Mouse (Mus musculus): ENCODE measurements around the gene Amh. TPM values are rescaled to one million over a fixed set of nuclear protein-coding genes. Genes with fewer than 3 reads are reported as not detected.

The Amh gene
- polyA plus RNA-seq, 2 experiments, result 0.08 to 0.31 TPM

- TF ChIP-seq EP300 (IDR thresholded peaks at IDR 0.05; ENCODE audit: low read depth) (no peak), CTCF (IDR thresholded peaks at IDR 0.05; ENCODE audit: low read depth) (peak; percentile 90)
- peaks cover 13 to 37% of the 10 kb centered on the region in 2 experiments for H3K4me1 ChIP-seq (replicated peaks; ENCODE audit: control insufficient read depth in 2 of 2, insufficient read depth in 2 of 2, low read length in 1 of 2)
- H3K4me2 ChIP-seq (ENCODE audit: low read depth), result 0 out of 2 replicates have a peak overlapping the region, but pooled peaks have one; percentile 97
- ATAC-seq (ENCODE audit: insufficient read depth), result no peak; the same call in 1 of the 2 replicates
- no peak overlapping the region for H3K4me3 ChIP-seq (ENCODE audit: insufficient read depth in 1 of 2, low read depth in 2 of 2, low read length in 2 of 2)
- no peak overlapping the region for H3K27ac ChIP-seq
- peak in 2 of 3 experiments; percentile 46 to 51 for DNase-seq (ENCODE audit: low read depth in 3 of 3, low spot score in 3 of 3)
- no peaks in the 10 kb centered on the region for H3K36me3 ChIP-seq (replicated peaks; ENCODE audit: control insufficient read depth, insufficient read depth, low read depth)
- no peak overlapping the region for H3K9ac ChIP-seq (replicated peaks)
- WGBS (ENCODE audit: insufficient replicate concordance), result 51% methylated on average over 5 of the region's 5 CpGs
- no peaks in the 10 kb centered on the region for H3K27me3 ChIP-seq (ENCODE audit: control insufficient read depth, insufficient read depth, low read length)
- no peaks in the 10 kb centered on the region for H3K9me3 ChIP-seq (ENCODE audit: control insufficient read depth, low read length)
Observed at GRCm38 (mm10) chr10:80757717-80758116, 47.3 kb upstream of the Amh start.

GRCm38 (mm10) chr10:80758651-80759050, 46.4 kb upstream of the Amh start:
- no peaks in the 10 kb centered on the region for H3K27me3 ChIP-seq (ENCODE audit: control insufficient read depth, insufficient read depth, low read length)
- no peak overlapping the region for H3K4me3 ChIP-seq (ENCODE audit: insufficient read depth in 1 of 2, low read depth in 2 of 2, low read length in 2 of 2)
- no peak overlapping the region for H3K9ac ChIP-seq (replicated peaks)
- WGBS (ENCODE audit: insufficient replicate concordance), result 72% methylated on average over 7 of the region's 7 CpGs
- no peak overlapping the region for H3K4me2 ChIP-seq (ENCODE audit: low read depth)
- ATAC-seq (ENCODE audit: insufficient read depth) (no peak), DNase-seq (ENCODE audit: low read depth in 3 of 3, low spot score in 3 of 3) (no peak)
- no peaks in the 10 kb centered on the region for H3K9me3 ChIP-seq (ENCODE audit: control insufficient read depth, low read length)
- H3K27ac ChIP-seq, result no peak overlapping the region
- no peak for TF ChIP-seq EP300 (IDR thresholded peaks at IDR 0.05; ENCODE audit: low read depth)
- TF ChIP-seq CTCF (IDR thresholded peaks at IDR 0.05; ENCODE audit: low read depth), result no peak
- no peaks in the 10 kb centered on the region for H3K36me3 ChIP-seq (replicated peaks; ENCODE audit: control insufficient read depth, insufficient read depth, low read depth)
- peaks cover 13 to 37% of the 10 kb centered on the region in 2 experiments for H3K4me1 ChIP-seq (replicated peaks; ENCODE audit: control insufficient read depth in 2 of 2, insufficient read depth in 2 of 2, low read length in 1 of 2)

- WGBS (ENCODE audit: insufficient replicate concordance), result 75% methylated on average over 4 of the region's 4 CpGs
- DNase-seq (ENCODE audit: low read depth in 3 of 3, low spot score in 3 of 3) (no peak), ATAC-seq (ENCODE audit: insufficient read depth) (no peak)
- Histone ChIP-seq H3K4me1 (replicated peaks; ENCODE audit: control insufficient read depth in 2 of 2, insufficient read depth in 2 of 2, low read length in 1 of 2) (peaks cover 13 to 37% of the 10 kb centered on the region in 2 experiments), H3K36me3 (replicated peaks; ENCODE audit: control insufficient read depth, insufficient read depth, low read depth) (peaks cover 2% of the 10 kb centered on the region), H3K27me3 (ENCODE audit: control insufficient read depth, insufficient read depth, low read length) (no peaks in the 10 kb centered on the region), H3K9ac (replicated peaks) (no peak overlapping the region), H3K27ac (no peak overlapping the region), H3K4me3 (ENCODE audit: insufficient read depth in 1 of 2, low read depth in 2 of 2, low read length in 2 of 2) (no peak overlapping the region), H3K9me3 (ENCODE audit: control insufficient read depth, low read length) (no peaks in the 10 kb centered on the region), H3K4me2 (ENCODE audit: low read depth) (no peak overlapping the region)
- no peak for TF ChIP-seq CTCF (IDR thresholded peaks at IDR 0.05; ENCODE audit: low read depth)
- no peak for TF ChIP-seq EP300 (IDR thresholded peaks at IDR 0.05; ENCODE audit: low read depth)
Observed at GRCm38 (mm10) chr10:80760596-80761524, 44.2 kb upstream of the Amh start.

DNA sequence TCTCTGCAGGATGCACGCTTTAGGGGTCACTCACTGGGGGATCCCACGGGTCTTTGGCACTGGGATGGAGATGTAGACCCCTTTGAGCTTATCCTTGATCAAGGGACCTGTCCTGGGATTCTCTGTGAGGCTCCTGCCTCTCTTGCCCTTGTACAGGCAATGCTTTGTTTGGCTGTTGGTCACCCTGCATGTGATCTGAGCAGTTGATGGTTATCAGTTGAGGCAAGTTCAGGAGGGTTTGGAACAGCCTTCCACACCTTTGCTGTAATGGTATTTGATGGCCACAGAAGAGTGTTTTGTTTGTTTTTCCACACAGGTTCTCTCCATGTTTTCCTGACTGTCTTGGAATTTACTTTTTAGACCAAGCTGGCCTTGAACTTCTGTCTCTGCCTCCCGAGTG, 43.2 kb upstream of the Amh start:
- H3K27ac ChIP-seq, result no peak overlapping the region
- no peak overlapping the region for H3K9ac ChIP-seq (replicated peaks)
- DNase-seq (ENCODE audit: low read depth in 3 of 3, low spot score in 3 of 3) (no peak), ATAC-seq (ENCODE audit: insufficient read depth) (no peak)
- H3K4me3 ChIP-seq (ENCODE audit: insufficient read depth in 1 of 2, low read depth in 2 of 2, low read length in 2 of 2), result no peak overlapping the region
- H3K36me3 ChIP-seq (replicated peaks; ENCODE audit: control insufficient read depth, insufficient read depth, low read depth), result peaks cover 12% of the 10 kb centered on the region
- TF ChIP-seq EP300 (IDR thresholded peaks at IDR 0.05; ENCODE audit: low read depth), result no peak
- TF ChIP-seq CTCF (IDR thresholded peaks at IDR 0.05; ENCODE audit: low read depth), result no peak
- no peaks in the 10 kb centered on the region for H3K27me3 ChIP-seq (ENCODE audit: control insufficient read depth, insufficient read depth, low read length)
- peaks cover 5 to 28% of the 10 kb centered on the region in 2 experiments for H3K4me1 ChIP-seq (replicated peaks; ENCODE audit: control insufficient read depth in 2 of 2, insufficient read depth in 2 of 2, low read length in 1 of 2)
- WGBS (ENCODE audit: insufficient replicate concordance), result 59% methylated on average over 3 of the region's 3 CpGs
- no peaks in the 10 kb centered on the region for H3K9me3 ChIP-seq (ENCODE audit: control insufficient read depth, low read length)
- no peak overlapping the region for H3K4me2 ChIP-seq (ENCODE audit: low read depth)

GRCm38 (mm10) chr10:80763502-80763901, 41.5 kb upstream of the Amh start:
- H3K27ac ChIP-seq, result no peak overlapping the region
- DNase-seq (ENCODE audit: low read depth in 3 of 3, low spot score in 3 of 3) (no peak), ATAC-seq (ENCODE audit: insufficient read depth) (no peak)
- no peak overlapping the region for H3K4me3 ChIP-seq (ENCODE audit: insufficient read depth in 1 of 2, low read depth in 2 of 2, low read length in 2 of 2)
- WGBS (ENCODE audit: insufficient replicate concordance), result 55% methylated on average over 2 of the region's 2 CpGs
- H3K9ac ChIP-seq (replicated peaks), result no peak overlapping the region
- no peaks in the 10 kb centered on the region for H3K9me3 ChIP-seq (ENCODE audit: control insufficient read depth, low read length)
- H3K27me3 ChIP-seq (ENCODE audit: control insufficient read depth, insufficient read depth, low read length), result no peaks in the 10 kb centered on the region
- TF ChIP-seq EP300 (IDR thresholded peaks at IDR 0.05; ENCODE audit: low read depth) (no peak), CTCF (IDR thresholded peaks at IDR 0.05; ENCODE audit: low read depth) (no peak)
- H3K36me3 ChIP-seq (replicated peaks; ENCODE audit: control insufficient read depth, insufficient read depth, low read depth), result peaks cover 24% of the 10 kb centered on the region
- H3K4me2 ChIP-seq (ENCODE audit: low read depth), result no peak overlapping the region
- H3K4me1 ChIP-seq (replicated peaks; ENCODE audit: control insufficient read depth in 2 of 2, insufficient read depth in 2 of 2, low read length in 1 of 2), result peaks cover 0 to 20% of the 10 kb centered on the region in 2 experiments; a peak in 2 of 4 replicates
